Mouse (Mus musculus): ENCODE data around the gene Gm20388. TPM values are rescaled to one million over a fixed set of nuclear protein-coding genes. Genes with fewer than 3 reads are reported as not detected.

The Gm20388 gene
- total RNA-seq, 2 experiments from 2014 or later: 8.8 TPM

DNA sequence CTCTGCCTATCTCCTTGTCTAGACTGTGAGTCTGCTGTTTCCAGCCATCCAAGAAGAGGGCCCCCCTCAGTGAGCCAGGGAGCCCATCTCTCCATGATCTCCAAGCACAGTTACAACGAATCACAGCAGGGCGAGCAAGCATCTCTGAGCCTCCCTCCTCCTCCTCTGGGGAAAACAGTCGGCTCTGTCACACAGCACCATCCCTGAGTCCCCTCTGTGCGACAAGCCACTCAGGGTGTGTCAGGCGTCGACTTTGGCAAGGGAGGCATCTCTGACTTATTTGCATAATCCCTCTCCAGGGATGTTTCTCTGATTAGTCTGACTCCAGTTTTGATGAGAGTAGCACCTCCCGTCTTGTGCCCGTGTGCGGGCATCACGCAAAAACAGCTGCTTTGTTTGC is 4471.6 kb downstream of the Gm20388 start:
- no peak for DNase-seq (ENCODE audit: extremely low spot score in 1 of 2, low spot score in 1 of 2)

DNA sequence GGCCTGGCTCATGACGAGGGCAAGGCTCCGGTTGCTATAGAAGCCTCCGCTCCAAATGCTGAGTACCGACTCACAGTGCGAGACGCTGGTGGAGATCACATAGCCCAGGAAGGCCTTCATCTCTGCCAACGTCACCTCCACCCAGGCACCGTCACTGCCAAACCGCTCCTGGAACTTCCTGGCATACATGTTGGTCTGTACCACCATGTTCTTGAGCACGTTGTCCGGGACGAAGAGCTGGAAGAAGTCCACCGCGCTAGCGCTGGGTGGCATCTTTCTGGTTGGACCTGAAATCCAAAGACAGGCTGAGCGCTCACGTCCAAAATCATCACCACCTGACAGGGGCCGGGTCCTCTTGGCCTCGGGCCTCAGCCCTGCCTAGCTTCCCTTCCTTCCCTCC is 4473.7 kb downstream of the Gm20388 start:
- no peak for DNase-seq (ENCODE audit: extremely low spot score in 1 of 2, low spot score in 1 of 2)

DNA sequence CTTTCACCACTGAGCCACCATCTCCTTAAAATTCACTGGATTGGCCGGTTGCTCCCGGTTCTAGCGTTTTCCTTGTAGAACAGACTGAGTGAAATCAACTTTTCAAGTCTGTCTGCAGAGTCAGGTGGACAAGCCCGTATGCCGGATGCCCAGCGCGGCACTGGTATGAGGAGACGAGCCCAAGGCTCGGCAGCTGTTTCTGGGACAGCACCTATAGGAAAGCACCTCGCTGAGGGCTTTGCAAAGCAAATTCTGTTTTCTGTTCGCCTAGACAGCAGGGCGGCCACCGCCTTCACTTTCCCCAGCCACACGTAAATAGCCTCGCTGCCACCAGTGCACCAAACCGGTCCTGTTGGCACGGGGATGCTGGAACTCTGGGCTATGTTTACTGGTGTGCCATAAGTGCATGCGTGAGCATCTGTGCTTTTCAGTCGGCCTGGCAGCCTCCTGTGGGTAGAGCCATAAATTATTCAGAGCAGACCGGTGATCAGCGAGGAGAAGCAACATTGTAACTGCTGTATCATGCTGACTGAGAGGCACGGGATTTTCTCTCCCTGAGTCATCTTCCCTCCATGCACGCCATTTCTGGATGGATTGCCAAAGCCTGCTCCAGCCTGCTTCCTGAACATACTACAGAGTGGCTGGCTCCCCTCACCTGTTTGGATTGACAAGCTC is 4475.7 kb downstream of the Gm20388 start:
- peak in 1 of 2 experiments; percentile 41 for DNase-seq (ENCODE audit: extremely low spot score in 1 of 2, low spot score in 1 of 2)

DNA sequence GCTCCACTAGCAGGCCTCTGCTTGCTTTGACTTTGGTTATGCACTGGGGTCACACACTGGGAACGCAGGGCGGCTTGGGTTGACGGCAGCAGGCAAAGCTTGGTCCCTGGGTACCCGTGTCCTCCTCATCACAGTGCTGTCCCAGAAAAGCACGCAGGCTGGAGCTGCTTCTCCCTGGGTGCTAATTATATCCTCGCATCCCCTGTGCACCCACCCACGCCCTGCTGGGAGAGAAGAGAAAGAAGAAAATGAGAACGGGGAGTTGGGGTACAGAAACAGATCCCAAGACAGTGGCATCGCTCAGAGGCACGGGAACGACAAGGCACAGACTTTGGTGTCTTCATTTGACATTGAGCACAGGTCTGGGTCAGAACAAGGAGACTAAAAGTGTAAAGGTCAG is 4478.9 kb downstream of the Gm20388 start:
- DNase-seq (ENCODE audit: extremely low spot score in 1 of 2, low spot score in 1 of 2): peak in 1 of 2 experiments; percentile 53

DNA sequence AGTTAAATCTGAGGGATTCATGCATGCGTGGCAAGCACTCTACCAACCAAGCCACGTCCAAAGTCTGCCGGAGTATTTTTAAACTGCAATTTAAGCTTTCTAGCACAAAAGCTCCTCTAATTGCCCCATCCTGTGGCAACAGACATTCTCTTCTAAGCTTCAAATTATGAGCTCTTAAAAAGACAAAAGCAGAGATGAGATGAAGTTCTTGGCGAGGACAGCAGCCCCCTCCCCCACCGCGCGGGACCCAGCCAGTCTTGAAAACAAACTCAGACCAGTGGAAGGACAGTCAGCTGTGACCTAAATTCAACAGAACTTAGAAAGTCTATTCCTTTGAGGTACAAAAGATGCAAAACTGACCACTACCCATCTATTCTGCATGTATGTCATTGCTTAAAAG is 4480.6 kb downstream of the Gm20388 start:
- DNase-seq (ENCODE audit: extremely low spot score in 1 of 2, low spot score in 1 of 2): no peak

DNA sequence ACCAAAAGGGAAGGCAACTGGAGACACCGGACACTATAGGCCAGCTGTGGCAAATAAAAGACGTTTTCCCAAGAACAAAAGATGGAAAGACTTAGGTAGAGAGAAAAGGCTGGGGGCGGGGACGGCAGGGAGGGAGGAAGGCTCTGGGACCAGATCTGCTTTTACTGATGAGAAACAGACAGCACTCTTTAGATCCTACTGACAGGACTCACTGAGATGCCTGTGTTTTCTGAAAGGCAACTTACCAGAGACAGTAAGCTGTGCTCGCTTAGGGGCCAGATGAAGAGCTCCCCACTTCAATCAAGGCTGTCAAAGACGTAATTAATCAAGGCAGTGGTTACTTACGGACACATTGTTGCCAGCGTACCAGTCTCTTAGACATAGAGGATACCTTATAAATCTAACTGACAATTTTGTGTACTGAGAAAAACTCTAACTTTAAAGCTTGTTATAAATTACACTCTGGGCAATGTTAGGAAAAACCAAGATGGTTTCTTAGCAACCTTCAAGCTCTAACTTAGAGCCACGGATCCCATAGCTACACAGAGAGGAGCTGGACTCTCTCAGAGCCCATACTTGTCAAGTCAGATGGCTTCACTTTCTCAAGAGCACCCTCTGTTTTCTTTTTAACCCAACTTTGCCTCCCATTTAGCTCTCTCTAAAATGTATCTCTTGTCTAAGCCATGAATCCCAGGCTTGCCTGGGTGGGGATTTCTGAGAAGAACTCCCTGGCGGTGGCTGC is 4481.8 kb downstream of the Gm20388 start:
- no peak for DNase-seq (ENCODE audit: extremely low spot score in 1 of 2, low spot score in 1 of 2)

DNA sequence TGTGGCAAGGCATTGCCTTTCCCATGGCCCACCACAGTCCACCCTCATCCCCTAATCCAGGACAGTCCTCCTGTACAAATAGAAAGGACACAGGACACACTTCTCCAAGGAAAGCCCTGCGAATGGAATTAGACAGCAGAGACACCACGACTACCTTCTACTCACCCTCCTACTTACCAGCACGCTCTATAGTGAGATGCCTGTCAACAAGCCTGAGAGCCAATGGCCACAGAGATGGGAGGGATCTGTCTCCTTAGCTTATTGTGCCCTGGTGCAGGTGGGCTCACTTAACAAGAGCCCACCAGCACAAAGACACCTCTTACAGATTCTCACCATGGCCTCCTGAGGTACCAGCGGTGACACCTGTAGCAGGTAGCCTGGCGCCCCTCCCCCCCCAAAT is 4482.4 kb downstream of the Gm20388 start:
- no peak for DNase-seq (ENCODE audit: extremely low spot score in 1 of 2, low spot score in 1 of 2)

DNA sequence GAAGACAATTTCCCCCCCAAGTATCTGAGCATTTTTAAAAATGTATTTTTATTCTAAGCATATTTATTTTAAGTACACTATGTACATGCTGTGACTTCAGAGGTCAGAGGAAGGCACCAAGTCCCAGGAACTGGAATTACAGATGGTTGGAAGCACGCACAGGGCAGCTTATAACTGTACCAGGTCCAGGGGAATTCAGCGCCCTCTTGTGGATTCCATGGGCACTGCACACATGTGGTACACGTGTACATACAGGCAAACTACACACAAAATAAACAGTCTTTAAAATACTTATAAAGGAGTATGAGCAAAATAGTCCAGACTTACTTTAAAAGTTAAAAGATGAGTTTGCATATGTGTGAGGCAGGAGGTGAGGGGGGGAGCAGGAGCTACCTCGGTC is 4483.3 kb downstream of the Gm20388 start:
- DNase-seq (ENCODE audit: extremely low spot score in 1 of 2, low spot score in 1 of 2): no peak

DNA sequence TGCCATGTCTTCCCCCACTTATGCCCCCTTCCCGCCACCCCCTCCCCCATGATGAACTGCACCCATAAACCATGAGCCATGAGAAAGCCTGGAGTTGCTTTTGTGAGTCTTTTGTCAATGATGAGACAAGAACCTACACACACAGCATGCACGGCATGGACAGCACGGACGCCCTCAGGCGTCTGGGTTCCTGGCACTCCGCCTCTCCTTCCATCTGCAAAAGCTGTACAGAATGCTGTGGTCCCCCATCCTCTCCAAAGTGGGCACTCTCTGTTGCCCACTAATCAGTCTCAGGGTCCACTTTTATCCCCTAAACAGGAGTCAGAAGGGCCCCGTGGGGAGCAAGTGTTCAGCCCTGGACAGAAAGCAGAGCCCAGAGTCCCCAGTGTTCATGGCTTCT is 4484.3 kb downstream of the Gm20388 start:
- DNase-seq (ENCODE audit: extremely low spot score in 1 of 2, low spot score in 1 of 2): no peak

Small RNA genes lying within 50 kb of the gene (microRNA-seq; reads per million reads assigned to microRNA genes)
- gene Gm22715 (0 reads per million in 2 experiments), gene Gm24366 (0 reads per million in 2 experiments), gene Gm27530 (0 reads per million in 2 experiments), gene Mir1967 (0 reads per million in 2 experiments), gene Mir6396 (0 reads per million in 2 experiments), gene Mir7079 (1.8 to 2.0 reads per million in 2 experiments), gene Mir7080 (475 to 588 reads per million in 2 experiments), gene Mir7237 (0.40 to 1.1 reads per million in 2 experiments), gene Mir7687 (9.0 to 9.8 reads per million in 2 experiments)

Other genes with a start within 250 kb of the Gm20388 start
- 1 to 10 TPM; 6.6 to 8.4 TPM for gene Wfdc1, start 244.5 kb upstream of the Gm20388 start, total RNA-seq (2021)
- 1 to 10 TPM; 1.8 to 1.9 TPM for gene Atp2c2, start 210.8 kb upstream of the Gm20388 start, total RNA-seq (2021)
- gene Tldc1, start 132.4 kb upstream of the Gm20388 start, total RNA-seq (2021): 10 to 100 TPM; 14.1 to 17.0 TPM
- gene Cotl1, start 70.3 kb upstream of the Gm20388 start, total RNA-seq (2021): 100 to 1,000 TPM; 121 to 140 TPM
- 1 to 10 TPM; 8.0 to 8.5 TPM for gene Klhl36, start 48.6 kb upstream of the Gm20388 start, total RNA-seq (2021)
- 10 to 100 TPM; 84.3 to 99.0 TPM for gene Usp10, start 481 bp upstream of the Gm20388 start, total RNA-seq (2021)
- gene Crispld2, start 81.6 kb downstream of the Gm20388 start, total RNA-seq (2021): 1 to 10 TPM; 1.4 to 2.1 TPM
- gene Zdhhc7, start 190.6 kb downstream of the Gm20388 start, total RNA-seq (2021): 10 to 100 TPM; 36.5 to 40.0 TPM
- gene 6430548M08Rik, start 203.3 kb downstream of the Gm20388 start, total RNA-seq (2021): 100 to 1,000 TPM; 151 to 168 TPM